Mouse (Mus musculus) adrenal gland, postnatal 4 days (tissue): ENCODE results near the gene Ces1e. TPM values are rescaled to one million over a fixed set of nuclear protein-coding genes. Genes with fewer than 3 reads are reported as not detected.

Experiments
- DNase-seq, 2 experiments: peaks; one replicate each; pipeline ENCODE4 v3.0.0; 2021 to 2022; ENCODE audit warnings: low spot score in 2 of 2, mixed read lengths in 2 of 2
- total RNA-seq, 2 experiments: library from RNA; stranded (reverse); gene quantifications; 2 replicates each; pipeline ENCODE4 v1.2.3; 2021

The Ces1e gene
- total RNA-seq, 2 experiments from 2014 or later, result 0.53 to 1.2 TPM

DNA sequence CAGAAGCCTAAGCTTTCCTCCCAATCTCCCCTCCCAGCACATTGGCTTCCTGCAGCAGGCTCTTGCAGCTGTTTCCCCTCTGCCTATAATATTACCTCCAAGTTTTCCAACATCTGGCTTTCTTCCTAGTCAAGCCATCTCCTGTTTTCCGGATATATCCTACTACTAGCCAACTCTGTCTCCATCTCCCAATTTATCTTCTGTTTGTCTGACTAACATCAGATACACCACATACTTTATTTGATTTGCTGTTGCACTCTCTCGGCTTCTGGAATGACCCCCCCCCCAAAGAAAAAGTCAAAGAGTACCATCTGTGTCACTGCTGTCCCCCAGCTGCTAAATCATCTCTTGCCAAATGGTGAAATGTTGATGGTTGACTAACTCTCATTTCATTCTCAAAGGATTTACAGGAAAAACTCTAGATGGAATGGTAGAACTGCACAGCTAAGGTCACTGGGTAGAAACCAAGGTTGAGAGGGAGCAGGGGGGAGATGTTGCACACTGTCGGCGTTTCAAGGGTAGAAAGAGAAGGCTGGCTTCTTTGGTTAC lies 48.8 kb downstream of the Ces1e start:
- no peak for DNase-seq

GRCm38 (mm10) chr8:93176593-93176992 lies 52.8 kb downstream of the Ces1e start:
- DNase-seq, result no peak

DNA sequence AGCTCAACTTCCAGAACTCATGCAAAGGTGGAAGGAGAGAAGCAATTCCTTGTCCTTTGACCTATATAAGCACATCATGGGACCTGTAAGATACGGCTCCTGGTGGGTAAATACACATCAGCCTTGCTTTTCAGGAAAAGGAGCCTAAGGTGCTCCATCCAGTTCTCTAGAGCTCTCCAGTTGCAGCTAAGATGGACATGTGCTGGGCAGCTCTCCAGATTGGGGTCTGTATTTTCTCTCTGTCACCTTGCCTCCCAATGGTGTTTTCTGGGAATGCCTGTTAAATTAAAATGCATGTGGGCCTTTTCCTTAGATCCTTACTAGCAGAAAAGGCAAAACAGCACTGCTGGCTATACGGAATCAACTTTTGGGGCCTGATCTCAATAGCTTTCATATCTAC lies 54.9 kb downstream of the Ces1e start:
- no peak for DNase-seq

- DNase-seq, result no peak
Observed at GRCm38 (mm10) chr8:93171846-93172590, 57.4 kb downstream of the Ces1e start.

DNA sequence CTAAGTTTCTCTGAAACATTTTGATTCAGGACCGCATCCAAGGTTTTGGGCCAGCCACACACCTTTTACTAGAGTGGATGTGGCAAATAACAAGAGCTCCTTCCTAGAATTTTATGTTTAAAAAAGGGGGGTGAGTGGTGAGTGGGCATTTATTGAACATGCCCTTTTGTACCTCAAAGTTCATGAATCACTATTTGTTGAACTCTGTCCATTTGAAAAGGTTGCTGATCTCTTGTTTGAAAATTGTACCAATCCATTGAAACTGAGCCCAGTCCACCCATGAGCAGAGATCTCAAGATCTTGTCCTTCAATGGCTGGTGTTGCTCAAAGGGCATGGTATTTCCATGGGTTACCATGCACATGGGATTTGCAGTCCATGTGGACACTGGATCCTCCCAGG lies 66.1 kb downstream of the Ces1e start:
- no peak for DNase-seq

- no peak for DNase-seq
Observed at GRCm38 (mm10) chr8:93151401-93151800, 78.0 kb downstream of the Ces1e start.

Other genes starting within 250 kb of the Ces1e start
- not detected for gene Ces1a, start 181.4 kb downstream of the Ces1e start, total RNA-seq
- 1 to 10 TPM in 1 of 2 experiments, not detected in 1; 4.0 TPM for gene Ces1b, start 149.6 kb downstream of the Ces1e start, total RNA-seq
- gene Ces1c, start 98.3 kb downstream of the Ces1e start, total RNA-seq, result 10 to 100 TPM in 1 of 2 experiments, 1 to 10 TPM in 1; 1.4 to 60.2 TPM
- gene Ces1d, start 31.8 kb downstream of the Ces1e start, total RNA-seq, result 10 to 100 TPM; 10.9 to 26.2 TPM
- 1 to 10 TPM in 1 of 2 experiments, under 1 TPM in 1; 0.50 to 2.1 TPM for gene Ces1f, start 50.1 kb upstream of the Ces1e start, total RNA-seq
- 1 to 10 TPM in 1 of 2 experiments, not detected in 1; 1.8 TPM for gene Ces1g, start 107.7 kb upstream of the Ces1e start, total RNA-seq
- not detected for gene Ces1h, start 150.1 kb upstream of the Ces1e start, total RNA-seq